ENCODE assay signal across 9 mouse cellular contexts in the genomic region with DNA sequence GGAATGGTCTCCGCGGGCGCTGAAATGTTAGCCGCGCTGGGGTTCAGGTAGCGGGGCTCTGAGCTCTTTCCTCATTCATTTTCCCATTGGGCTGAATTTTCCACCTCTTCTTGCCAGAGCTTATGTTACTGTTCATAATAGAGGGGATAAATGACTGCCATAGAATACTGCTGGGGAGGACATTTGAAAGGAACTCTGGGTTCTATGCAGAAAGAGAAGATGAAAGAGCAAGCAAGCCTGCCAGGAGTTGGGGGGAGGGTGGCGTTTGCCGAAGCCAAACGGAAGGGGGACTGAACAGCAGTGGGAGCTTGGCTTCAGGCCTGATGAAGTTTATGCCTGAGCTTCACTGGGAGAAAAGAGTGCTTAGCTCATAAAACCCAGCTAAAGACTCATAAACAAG. TPM values are rescaled to one million over a fixed set of nuclear protein-coding genes. Genes with fewer than 3 reads are reported as not detected.
DNase-seq lines count a peak whose midpoint lies in the region; ATAC-seq and TF ChIP-seq lines count a peak whose summit lies in the region.
"Had no signal": no experiment of that assay in that cellular context is flagged by ENCODE, and none has a peak within 500 bp of the region (broad histone marks: within the 10 kb centered on the region; RNA-seq: fewer than 3 reads in every experiment).

No protein-coding gene starts in this region.

- peak; percentile 50 for DNase-seq in adrenal gland, postnatal 14 days
- DNase-seq in adrenal gland, postnatal 10 days = no peak
- DNase-seq in lung, embryonic 14.5 days = peak; percentile 81
- no peak for DNase-seq in lung, postnatal 36 days
- peak; percentile 66 to 71 for DNase-seq in left cerebral cortex, postnatal 14 days (ENCODE audit: low spot score in 2 of 2)
- peak; percentile 66 for DNase-seq in right cerebral cortex, postnatal 4 days
- DNase-seq in adrenal gland, adult 2 months = no peak
- DNase-seq in adrenal gland, postnatal 4 days (ENCODE audit: low spot score in 2 of 2) = no peak
- DNase-seq: gastrocnemius, postnatal 36 days had no signal

- H3K9ac ChIP-seq in lung, embryonic 14.5 days = no peak overlapping the region

- no peaks in the 10 kb centered on the region for H3K36me3 ChIP-seq in lung, embryonic 14.5 days (ENCODE audit: insufficient read depth)

- H3K4me1 ChIP-seq in lung, embryonic 14.5 days (ENCODE audit: insufficient read depth) = no peaks in the 10 kb centered on the region; the same call in 1 of the 2 replicates

- no peak overlapping the region for H3K4me2 ChIP-seq in lung, embryonic 14.5 days

- peak; percentile 61 for ATAC-seq in lung, embryonic 14.5 days (ENCODE audit: insufficient read depth)

- H3K27ac ChIP-seq in lung, embryonic 14.5 days (ENCODE audit: low read depth) = peak overlapping the region; percentile 9; the same call in 1 of the 2 replicates

- TF ChIP-seq CTCF in lung, embryonic 14.5 days (IDR thresholded peaks at IDR 0.05; ENCODE audit: low read depth) = 0 out of 2 replicates have a peak, but pooled peaks have one; percentile 11

- no peaks in the 10 kb centered on the region for H3K9me3 ChIP-seq in lung, embryonic 14.5 days (ENCODE audit: low read depth, low read length)

- no peaks in the 10 kb centered on the region for H3K27me3 ChIP-seq in lung, embryonic 14.5 days (ENCODE audit: insufficient read depth, low read length)

- H3K4me3 ChIP-seq in lung, embryonic 14.5 days (ENCODE audit: low read depth, low read length) = no peak overlapping the region

- intact Hi-C loops in left cerebral cortex, postnatal 14 days (cut with DNase I) = loop anchor here (10.0 kb wide), 1 partner anchor 225 kb away; the partner anchor contains the start of gene Man2a2

- WGBS in lung, embryonic 14.5 days = 43% methylated on average over 9 of the region's 9 CpGs

RNA-seq across cellular contexts. Expression of gene Idh2, which starts 34.2 kb away (rescaled TPM):
- total RNA-seq in adrenal gland, postnatal 14 days (2021) = 353 and 359 TPM in 2 replicates
- total RNA-seq in adrenal gland, postnatal 10 days (2021) = 100 to 1,000 TPM; 386 to 496 TPM
- 629 and 635 TPM in 2 replicates for polyA plus RNA-seq in lung, embryonic 14.5 days (2014; fragmentation: Nextera tagmentation; extraction: Ambion mirVana)
- total RNA-seq in left cerebral cortex, postnatal 14 days (2021) = 10 to 100 TPM; 48.1 to 50.3 TPM
- total RNA-seq in adrenal gland, adult 2 months (2021) = 100 to 1,000 TPM in 1 of 2 experiments, 10 to 100 TPM in 1; 96.2 to 200 TPM
- 147 and 150 TPM in 2 replicates for polyA plus RNA-seq in adrenal gland, adult 2 months (2012; rRNA removed)
- total RNA-seq in adrenal gland, postnatal 4 days (2021) = 100 to 1,000 TPM; 275 to 289 TPM

RNA-seq across cellular contexts. Expression of gene Sema4b, which starts 37.3 kb away (rescaled TPM):
- total RNA-seq in adrenal gland, postnatal 14 days (2021) = 46.9 and 57.0 TPM in 2 replicates
- 10 to 100 TPM; 39.0 to 44.3 TPM for total RNA-seq in adrenal gland, postnatal 10 days (2021)
- 11.9 and 12.8 TPM in 2 replicates for polyA plus RNA-seq in lung, embryonic 14.5 days (2014; fragmentation: Nextera tagmentation; extraction: Ambion mirVana)
- total RNA-seq in left cerebral cortex, postnatal 14 days (2021) = 10 to 100 TPM; 20.0 to 20.7 TPM
- total RNA-seq in adrenal gland, adult 2 months (2021) = 10 to 100 TPM; 57.7 to 66.4 TPM
- 55.1 and 65.8 TPM in 2 replicates for polyA plus RNA-seq in adrenal gland, adult 2 months (2012; rRNA removed)
- total RNA-seq in adrenal gland, postnatal 4 days (2021) = 10 to 100 TPM; 62.1 to 66.9 TPM

Comparison
In these comparisons a context has a peak if more than half of its experiments do, and no peak if none do; other contexts are left out.
1. DNase-seq: peak in adrenal gland, postnatal 14 days (single experiment), lung, embryonic 14.5 days (single experiment), left cerebral cortex, postnatal 14 days (2 of 2) and right cerebral cortex, postnatal 4 days (single experiment); none in adrenal gland, postnatal 10 days (single experiment), lung, postnatal 36 days (single experiment), adrenal gland, adult 2 months (single experiment) and adrenal gland, postnatal 4 days (0 of 2).